Mouse (Mus musculus) G1E-ER4 (cell line): ENCODE measurements around the gene Pmepa1. TPM values are rescaled to one million over a fixed set of nuclear protein-coding genes. Genes with fewer than 3 reads are reported as not detected.

Source experiments
- GATA1 ChIP-seq: IDR thresholded peaks from one replicate; pipeline ENCODE4 v1.8.0; 2012; ENCODE audit warnings: low read length, inconsistent platforms
- polyA plus RNA-seq: library from polyadenylated mRNA; stranded (reverse); fragments of >175 nt; gene quantifications from 2 replicates; pipeline ENCODE4 v1.2.3, GENCODE M21; 2012

Gene Pmepa1
- polyA plus RNA-seq, 1 experiment, result not detected

DNA sequence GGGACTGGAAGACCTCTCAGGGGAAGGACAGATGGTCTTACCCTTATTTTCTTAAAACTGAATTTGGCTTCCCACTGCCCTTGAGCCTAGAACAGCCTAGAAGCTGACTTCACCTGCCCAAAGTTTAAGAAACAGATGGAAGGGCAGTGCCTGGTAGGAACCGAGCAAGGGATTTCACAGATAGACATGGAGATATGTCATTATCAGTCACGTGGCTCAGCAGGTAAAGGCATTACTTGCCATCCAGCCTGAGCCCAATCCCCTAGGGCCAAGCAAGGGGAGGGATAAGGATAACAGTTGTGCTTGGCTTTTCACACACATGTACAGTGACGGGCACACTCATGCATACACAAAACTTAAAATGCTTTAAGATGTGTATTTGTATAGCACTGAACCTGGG is 8.8 kb downstream of the Pmepa1 start:
- no peak for TF ChIP-seq GATA1

DNA sequence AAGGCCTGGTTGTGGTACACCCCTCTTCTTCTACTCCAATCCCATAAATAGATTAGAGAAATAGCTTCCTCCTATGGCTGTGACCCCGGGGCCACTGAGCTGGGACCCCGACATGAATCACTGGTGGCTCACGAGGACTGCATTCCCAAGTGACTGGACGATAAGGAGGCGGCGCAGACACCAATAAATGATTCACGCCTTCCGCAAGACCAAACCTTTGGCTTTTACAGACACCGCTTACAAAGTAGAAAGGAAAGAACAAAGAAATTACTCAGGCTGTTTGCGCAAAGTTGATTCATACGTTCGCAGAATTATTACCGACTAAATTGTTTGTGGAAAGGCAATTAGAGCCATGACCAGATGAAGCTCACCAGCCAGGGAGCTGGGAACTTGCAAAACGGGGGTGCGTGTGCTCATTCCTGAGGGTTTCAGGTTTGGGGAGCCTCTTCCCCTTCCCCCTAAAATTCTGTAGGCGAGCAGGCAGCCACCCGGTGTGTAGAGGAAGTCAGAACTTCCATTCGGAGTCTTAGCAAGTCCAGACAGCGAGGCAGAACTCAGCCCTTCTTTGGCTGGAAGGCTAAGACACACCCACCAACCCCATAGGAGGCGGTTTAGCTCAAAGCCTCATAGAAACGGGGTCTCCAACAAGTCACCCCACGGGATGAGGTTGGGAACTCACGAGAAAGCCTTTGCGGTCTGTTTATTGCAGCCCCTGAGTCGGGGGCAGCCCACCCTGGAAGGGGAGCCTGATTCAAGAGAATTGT is 9.8 kb downstream of the Pmepa1 start:
- no peak for TF ChIP-seq GATA1

DNA sequence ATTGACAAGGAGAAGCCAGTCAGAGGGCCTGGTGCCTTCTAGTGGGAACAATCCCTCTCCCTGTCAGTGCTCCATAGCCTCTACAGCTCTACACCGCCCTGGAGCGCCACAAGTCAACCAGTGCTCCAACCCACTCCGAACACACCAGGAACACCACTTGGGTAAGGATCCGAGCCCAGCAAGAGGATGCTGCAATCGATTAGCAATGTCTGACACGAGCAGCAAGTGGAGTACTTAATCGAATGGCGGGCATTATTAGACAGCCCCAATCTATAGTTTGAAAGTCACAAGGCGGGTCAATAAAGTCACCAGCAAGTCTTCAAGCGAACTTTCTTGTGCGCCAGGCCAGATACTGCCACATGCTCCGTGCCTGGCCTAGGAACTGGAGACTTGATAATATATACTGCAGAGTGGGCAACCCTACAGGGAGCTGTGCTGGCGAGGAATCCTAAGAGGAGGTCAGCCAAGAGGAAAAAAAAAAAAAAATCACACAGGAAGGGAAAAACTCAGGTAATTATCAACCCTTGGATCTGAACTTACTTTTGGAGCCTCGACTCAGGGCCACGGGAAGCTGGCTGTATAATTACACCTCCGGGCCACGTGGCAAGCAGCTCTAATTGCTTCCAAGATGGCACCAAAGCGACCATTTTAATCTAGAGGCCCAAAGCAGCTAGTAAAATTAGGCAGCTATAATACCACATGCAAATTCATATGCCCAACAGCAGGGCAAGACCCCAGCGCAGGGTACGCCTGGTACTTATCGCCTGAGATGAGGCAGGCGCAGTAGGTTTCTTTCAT is 10.7 kb downstream of the Pmepa1 start:
- no peak for TF ChIP-seq GATA1

DNA sequence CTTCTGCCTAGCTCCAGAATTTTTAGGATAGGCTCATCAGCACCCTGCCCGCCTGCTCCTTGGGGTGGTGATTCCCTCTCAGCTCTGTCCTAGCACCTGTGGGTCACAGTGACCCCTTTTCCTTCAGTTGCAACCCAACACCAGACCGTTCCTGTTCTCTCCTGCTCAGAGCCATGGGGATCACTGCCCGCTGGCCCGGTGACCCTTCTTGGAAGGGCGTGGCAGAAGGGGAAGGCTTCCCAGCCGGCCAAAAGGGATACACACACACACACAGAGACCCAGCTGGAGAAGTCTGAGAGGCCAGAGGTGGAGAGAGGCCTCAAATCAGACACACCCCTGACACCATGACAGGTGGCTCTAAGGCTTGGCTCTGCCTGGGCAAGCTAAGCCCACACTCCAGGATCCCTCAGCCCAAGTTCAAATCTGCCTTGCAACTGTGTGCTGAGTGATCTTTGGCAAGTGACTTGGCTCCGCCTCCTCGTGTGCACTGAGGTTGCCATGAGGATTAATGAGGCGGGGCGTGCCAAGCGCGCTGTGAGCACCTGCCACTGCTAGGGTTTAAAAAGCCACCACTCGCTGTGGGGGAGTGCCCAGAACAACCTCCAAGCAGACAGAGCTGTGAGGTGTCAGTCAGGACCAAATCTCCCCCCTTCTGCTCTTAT is 11.7 kb downstream of the Pmepa1 start:
- TF ChIP-seq GATA1, result no peak

DNA sequence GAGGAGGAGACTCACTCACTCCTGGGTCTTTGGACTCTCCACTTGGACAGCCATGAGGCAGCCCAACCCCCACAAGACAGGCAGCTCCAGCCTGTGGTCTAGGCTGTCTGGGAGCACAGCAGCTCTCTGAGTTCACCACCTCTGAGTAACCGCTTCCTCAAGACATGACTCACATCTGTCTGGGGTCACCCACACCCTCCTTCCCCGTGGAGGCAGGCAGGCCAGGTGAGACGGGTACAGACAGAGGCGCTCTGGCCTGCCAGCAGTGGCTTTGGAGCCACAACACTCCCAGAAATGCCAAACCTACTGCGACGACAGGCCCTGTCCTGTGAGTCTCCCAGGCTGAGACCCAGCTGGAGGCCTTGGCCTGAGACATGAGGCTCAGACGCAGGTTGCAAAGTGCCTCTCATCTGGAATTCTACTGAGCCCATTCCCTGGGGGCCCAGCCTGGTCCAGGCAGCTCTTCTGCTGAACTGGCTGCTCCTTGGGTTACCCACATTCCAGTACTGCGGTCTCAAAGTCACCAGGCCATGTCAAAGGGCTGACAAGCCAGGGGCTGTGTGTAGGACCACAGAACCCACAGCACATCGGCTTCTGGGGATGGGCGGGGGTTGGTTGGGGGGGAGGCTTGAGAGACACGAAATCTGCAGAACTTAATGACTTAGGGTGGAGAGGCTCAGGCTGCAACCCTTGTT is 12.6 kb downstream of the Pmepa1 start:
- TF ChIP-seq GATA1, result no peak

DNA sequence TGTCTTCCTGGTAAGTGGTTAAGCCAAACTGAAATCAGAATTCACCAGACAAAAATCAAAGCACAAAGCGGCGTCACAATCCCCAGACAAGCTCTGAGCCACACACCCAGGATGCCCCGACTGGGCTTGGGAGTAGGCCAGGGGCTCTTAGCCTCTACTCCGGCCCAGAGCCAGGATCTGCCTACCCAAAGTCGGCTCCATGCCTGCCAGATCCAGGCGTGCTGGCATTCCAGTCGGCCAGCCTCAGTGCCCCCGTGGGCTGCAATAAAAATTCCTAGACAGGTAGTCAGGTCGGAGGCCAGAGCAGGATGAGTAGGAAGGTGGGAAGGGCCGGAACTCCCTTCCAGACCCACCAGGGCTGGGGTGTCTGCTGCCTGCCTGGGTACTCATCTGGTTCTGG is 14.8 kb downstream of the Pmepa1 start:
- TF ChIP-seq GATA1, result no peak

DNA sequence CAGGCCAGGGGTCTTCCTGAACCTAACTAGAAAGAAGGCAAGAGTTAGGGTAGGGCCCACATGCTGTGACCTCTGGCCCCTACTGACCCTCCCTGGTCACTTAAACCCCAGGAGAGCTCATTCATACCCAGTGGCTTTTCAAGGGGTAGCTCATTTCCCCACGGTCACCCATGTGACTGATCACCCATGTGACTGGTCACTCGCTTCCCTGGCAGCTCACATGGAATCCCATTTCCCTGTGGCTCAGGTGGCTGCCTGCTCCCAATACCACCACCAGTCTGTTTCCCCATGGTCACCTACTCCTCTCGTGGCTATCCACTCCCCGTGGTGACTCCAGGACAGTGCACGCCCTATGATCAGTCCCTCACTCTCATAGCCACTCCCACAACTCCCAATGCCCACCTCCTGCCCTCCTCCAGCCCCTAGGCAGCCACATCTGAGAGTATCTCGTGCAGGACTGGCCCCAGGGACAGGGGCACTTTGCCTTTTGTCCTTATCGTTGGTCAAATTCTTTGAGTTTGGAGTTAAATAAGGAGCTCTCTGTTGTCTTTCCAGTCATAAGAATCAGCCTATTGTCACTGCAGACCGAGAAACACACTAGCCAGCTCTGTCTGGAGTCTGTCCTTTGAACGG is 17.8 kb downstream of the Pmepa1 start:
- no peak for TF ChIP-seq GATA1

DNA sequence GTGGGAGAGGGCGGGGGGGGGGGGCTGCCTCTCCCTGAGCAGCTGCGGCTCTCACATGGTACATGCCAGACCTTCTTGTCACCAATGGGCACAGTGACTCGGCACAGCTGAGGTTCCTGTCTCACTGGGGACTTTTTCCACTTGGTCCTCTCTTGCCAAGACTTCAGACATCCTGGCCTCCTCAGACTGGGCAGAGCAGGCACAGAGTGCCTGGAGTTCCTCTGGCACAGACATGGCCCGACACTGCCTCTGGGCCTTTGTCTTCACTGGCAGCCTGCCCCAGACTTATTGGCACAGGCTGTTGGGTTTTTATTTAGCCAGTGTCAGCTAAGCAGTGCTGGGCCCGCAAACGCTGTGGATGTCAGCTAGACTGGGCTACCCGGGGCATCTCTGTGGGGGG is 18.7 kb downstream of the Pmepa1 start:
- no peak for TF ChIP-seq GATA1

DNA sequence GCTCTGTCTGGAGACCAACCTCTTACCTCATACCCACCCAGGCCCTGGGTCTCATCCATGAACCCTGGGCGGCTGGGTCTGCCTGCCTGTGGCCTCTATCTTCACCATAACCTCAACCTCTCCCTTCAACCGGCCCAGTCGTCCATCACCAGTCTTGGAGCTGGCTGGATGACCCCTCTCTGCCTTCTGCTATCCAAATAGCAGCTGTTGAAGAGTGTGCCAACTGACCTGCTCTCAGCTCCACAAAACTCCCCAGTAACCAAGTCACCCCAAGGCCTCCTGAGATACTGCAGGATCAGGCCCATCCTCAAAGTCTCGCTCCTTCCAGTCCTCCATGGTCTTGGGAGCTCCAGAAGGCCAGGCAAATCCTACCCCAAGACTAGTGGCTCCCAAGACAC is 19.8 kb downstream of the Pmepa1 start:
- no peak for TF ChIP-seq GATA1

DNA sequence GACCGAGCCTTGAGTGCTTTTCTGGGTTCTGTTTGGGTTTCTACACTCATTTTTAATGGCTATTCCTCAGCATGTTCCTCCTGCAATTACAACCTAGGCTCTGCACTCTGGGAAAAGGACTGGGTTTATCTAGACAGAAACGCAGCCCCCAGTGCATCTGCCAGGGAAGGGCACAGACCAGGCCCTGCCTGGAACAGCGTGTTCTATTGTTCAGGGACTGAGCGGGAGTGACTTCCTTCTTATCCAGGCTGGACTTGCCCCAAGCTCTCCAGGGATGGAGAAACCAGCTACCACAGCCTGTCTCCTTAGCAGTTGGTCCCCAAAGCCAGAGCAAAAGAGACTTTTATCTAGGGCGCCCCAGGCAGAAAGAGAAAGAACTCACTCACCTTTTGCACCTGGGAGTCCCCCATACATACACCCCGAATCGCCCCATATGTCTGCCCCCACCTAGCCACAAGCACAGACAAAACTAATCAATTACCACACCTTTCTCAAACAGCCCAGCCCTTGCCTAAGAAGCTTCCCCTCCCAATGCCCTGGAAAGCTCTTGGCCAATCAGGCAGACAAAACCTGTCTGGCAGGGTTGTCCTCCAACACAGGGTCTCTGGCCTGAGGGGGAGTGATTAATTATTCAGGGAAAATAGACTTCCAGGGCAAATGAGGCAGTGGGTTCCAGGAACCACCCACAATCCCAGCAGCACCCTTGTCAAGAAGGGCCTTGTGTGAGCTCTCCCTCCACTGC is 20.4 kb downstream of the Pmepa1 start:
- TF ChIP-seq GATA1, result no peak

DNA sequence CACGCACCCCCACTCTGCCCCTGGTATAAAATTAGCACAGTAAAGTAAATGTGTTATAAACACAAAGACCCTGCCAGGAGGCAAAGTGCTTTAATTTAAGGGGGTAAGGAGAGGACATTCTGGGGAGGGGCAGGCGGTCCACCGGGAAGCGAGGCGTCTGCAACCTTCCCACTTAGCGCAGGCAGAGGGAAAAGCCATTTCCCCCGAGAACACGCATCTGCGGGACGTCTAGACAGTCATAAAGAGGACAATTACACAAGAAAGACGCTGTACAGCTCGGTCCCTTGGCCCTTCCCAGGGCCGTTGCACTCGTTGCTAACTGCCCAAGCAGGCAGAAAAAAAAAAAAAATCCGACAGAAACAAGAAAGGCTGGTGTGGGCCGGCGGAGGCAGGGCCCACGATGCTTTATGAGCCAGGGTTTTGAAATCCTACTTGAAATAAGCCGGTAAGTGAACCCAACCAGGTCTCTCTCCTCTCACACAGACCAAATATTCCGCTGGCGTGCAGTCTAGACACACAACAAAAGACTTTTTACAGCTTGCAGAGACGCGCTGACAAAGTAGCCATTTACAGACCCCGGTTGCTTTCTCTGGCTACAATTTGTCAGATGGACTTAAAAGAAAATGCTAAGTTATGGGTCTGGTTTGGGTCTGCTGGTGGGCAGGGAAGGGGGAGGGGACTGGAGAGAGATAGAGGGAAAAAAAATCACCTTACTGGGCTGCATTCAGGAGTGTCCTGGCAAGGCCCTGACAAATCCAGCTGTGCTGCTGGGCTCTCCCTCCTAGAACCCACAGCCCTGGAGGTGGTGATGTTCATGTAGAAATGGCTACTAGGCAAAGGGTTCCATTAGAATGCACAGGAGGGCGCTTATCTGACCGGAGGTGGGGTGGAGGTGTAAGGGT is 22.3 kb downstream of the Pmepa1 start:
- no peak for TF ChIP-seq GATA1

DNA sequence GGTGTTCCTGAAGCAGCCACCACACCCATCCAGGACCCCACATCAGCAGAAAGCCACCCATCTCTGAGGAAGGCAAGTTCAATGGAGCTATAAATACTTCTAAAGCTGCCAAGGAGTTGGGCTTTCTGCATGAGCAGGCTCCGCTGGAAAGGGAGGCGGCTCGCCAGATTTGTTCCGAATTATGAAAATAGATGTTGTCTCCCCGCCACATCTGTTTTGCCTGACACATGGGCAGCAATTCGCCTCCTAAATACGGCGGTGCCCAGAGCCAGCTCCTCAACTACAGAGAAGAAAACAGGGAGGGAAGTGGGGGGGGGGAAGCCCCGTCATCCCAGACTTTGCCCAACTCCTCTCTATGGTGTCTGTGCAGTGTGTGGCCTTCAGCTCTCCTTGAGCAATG is 24.7 kb downstream of the Pmepa1 start:
- no peak for TF ChIP-seq GATA1

DNA sequence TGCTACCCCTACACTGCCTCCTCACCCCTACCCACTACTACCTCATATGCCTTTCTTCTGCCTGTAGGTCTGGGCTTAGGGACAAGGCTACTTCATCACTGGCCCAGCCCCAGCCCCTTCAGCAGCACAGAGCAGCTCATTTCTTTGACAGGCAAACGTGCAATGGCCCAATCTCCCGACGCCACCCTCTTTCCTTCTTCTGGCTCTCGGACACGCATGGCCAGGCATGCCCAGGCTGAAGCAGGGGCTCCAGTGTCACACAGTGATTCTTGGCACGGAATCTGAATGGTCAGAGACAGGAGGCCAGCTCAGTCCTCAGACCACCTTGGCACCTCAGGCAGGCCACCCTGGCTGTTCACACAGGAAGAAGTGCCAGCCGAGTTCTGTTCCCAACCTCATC is 25.2 kb downstream of the Pmepa1 start:
- TF ChIP-seq GATA1, result no peak

DNA sequence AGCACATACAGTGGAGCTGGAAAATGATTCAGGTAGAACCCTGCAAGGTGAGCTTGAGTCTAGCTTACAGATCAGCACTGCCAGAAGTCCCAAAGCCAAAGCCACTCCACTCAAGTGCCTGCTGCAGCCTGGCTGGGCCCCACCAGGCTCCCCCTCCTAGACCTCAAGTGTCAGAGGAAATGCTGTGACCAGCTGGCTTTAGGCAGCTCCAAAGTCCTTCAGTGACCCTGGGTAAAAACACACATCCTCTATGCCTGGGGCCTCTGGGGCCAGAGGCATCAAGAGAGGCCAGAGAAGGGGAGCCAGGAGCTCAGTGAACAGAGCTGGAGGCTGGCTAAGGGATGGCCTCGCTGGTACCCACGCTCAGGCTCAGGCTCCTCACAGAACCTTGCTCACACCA is 25.9 kb downstream of the Pmepa1 start:
- TF ChIP-seq GATA1, result no peak

DNA sequence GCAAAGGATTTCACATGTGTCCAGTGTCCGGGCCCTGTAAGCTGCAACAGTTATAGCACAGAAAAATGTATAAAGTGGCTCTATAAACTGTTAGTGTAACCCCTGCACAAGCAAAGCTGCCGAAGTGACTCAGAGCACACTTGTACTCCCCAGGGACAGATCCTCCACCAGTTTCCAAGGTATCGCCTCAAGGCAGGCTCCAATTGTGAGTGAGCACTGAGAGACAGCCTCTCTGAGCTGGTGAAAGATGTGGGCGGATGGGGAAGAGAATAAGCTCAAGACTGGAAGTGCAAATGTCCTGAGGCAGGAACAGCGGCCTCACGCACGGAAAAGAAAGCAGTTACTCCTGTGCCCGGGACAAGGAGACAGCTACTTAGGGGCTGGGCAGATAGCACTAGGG is 26.4 kb downstream of the Pmepa1 start:
- TF ChIP-seq GATA1, result no peak
